Mouse (Mus musculus): Measurements from ENCODE around the gene Prom2. TPM values are rescaled to one million over a fixed set of nuclear protein-coding genes. Genes with fewer than 3 reads are reported as not detected.

Gene Prom2
- polyA plus RNA-seq, 1 experiment: 3.3 TPM

DNA sequence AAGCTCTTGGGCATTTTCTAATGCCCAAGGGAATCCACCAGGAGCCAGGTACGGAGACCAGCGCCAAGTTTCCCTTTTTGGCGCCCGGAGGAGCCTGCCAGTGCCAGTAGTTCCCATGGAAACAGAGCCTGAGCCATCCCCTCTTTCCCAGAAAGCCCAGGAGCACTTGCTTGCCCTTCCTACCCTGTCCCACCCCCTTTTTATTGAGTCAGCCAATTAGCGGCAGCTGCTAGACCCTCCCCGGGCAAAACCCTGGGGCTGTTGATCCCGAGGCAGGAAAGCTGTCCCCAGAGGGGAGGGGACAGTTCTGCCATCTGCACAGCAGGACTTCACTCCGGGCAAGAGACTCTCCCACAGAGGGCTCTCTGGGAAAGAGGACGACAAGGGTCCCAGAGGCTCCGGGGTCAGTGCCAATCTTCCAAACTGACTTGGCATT, 19.2 kb downstream of the Prom2 start, which contains the start of gene Kcnip3:
Gene Kcnip3 (minus strand): TSS at position 89 of the 436 bp plus-strand sequence.
- H3K27me3 ChIP-seq (ENCODE audit: control insufficient read depth, insufficient read depth, low read length): no peaks in the 10 kb centered on the region
- peak within 1 kb of the TSS; percentile 90 for H3K27ac ChIP-seq (ENCODE audit: insufficient read depth, low read length)
- 2% methylated on average over 10 of the region's 10 CpGs for WGBS
- peak; percentile 87 to 89 for DNase-seq
- H3K4me3 ChIP-seq (replicated peaks; ENCODE audit: insufficient read depth, low read depth, low read length): peak within 1 kb of the TSS; percentile 85
- TF ChIP-seq CTCF (IDR thresholded peaks at IDR 0.05; ENCODE audit: borderline replicate concordance, insufficient read depth, low read depth, low read length) (no peak), POLR2A (IDR thresholded peaks at IDR 0.05; ENCODE audit: borderline replicate concordance, insufficient read depth, low read length) (peak; percentile 32; the same call in 1 of the 2 replicates)
- H3K4me1 ChIP-seq (ENCODE audit: control insufficient read depth, insufficient read depth, low read length): peaks cover 62% of the 10 kb centered on the region

DNA sequence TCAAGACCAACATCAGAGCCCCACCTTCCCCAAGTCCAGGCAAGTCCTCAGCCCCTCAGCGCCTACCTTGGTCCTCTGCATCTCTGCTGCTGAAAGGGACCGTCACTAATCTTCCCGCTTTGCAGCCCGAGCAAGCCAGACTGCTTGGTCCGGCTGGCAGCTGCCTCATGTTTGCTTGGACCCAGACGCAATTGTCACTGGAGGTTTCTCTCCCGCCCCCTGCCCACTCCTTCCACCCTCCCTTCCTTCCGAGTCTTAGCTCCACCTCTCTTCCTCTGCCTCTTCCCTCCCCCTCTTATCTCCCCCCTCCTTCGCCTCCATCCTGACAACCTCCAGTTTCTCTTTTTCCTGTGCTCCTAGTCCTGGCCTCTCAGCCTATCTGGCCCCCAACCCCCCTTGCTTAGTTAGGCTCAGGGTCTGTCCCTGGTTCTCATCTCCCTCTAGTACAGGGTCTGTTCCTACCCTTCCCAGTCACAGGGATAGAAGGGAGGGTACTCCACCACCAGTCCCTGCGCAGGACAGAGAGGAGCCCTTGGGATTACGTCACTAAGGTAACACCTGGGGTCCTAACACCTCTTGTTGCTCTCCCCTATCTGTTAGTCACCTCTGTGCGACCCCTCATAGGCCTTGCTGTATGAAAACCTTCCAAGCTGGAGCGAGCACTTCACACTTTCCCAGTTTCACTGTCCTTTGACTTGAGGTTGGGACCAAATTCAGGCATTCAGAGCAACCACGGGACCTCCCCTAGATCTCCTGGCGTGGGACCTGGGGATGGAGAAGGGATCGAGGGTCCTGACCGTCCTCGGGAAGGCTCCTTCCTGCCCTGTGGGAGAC, 19.9 kb downstream of the Prom2 start:
- Histone ChIP-seq H3K4me3 (replicated peaks; ENCODE audit: insufficient read depth, low read depth, low read length) (peak overlapping the region; percentile 85), H3K4me1 (ENCODE audit: control insufficient read depth, insufficient read depth, low read length) (peaks cover 64% of the 10 kb centered on the region), H3K27ac (ENCODE audit: insufficient read depth, low read length) (peak overlapping the region; percentile 90), H3K27me3 (ENCODE audit: control insufficient read depth, insufficient read depth, low read length) (no peaks in the 10 kb centered on the region)
- WGBS: under 1% methylated on average over 18 of the region's 18 CpGs
- TF ChIP-seq CTCF (IDR thresholded peaks at IDR 0.05; ENCODE audit: borderline replicate concordance, insufficient read depth, low read depth, low read length): no peak
- peak; percentile 98 for TF ChIP-seq POLR2A (IDR thresholded peaks at IDR 0.05; ENCODE audit: borderline replicate concordance, insufficient read depth, low read length)
- peak; percentile 86 to 89 for DNase-seq

DNA sequence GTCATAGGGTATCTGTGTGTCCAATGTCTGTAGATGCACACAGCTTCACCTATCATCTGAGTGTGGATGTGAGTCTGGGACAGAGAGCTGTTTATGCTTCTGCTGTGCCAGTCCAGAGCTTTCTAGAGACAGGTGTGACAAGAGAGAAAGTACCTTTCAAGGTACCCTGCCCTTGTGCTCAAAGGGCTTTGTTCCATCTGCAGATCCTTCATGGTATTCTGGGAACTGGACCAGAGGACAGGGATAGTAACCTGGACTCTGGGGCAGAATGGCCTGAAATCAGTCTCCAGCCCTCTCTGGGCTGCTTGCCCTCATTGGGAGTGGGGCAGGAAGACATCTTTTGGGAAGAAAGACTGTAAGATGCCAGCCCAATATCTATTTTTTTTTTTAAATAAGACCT, 21.1 kb downstream of the Prom2 start:
- Histone ChIP-seq H3K4me3 (replicated peaks; ENCODE audit: insufficient read depth, low read depth, low read length) (peak overlapping the region; percentile 85), H3K27me3 (ENCODE audit: control insufficient read depth, insufficient read depth, low read length) (no peaks in the 10 kb centered on the region), H3K4me1 (ENCODE audit: control insufficient read depth, insufficient read depth, low read length) (peaks cover 63% of the 10 kb centered on the region), H3K27ac (ENCODE audit: insufficient read depth, low read length) (peak overlapping the region; percentile 90)
- TF ChIP-seq CTCF (IDR thresholded peaks at IDR 0.05; ENCODE audit: borderline replicate concordance, insufficient read depth, low read depth, low read length): no peak
- no peak for TF ChIP-seq POLR2A (IDR thresholded peaks at IDR 0.05; ENCODE audit: borderline replicate concordance, insufficient read depth, low read length)
- peak; percentile 61 to 71 for DNase-seq

DNA sequence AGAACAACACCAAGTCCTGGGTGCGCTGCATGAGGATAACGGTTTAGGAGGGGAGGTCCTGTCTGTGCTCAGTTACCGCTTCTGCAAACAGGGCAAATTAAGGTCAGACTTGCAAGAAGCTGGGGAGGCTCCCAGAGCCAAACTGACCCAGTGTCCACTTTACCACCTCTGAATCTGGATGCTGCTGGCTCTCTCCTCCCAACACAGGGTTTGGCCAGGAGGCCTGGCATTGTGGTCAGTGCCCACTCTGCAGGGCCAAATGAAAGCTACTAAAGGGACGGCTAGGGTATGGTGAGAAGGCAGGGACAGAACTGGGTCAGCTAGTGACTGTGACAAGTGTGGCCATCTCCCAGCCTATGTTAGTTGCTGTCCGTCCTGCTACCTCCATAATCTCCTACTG, 22.0 kb downstream of the Prom2 start:
- peak; percentile 51 to 57 for DNase-seq
- Histone ChIP-seq H3K27ac (ENCODE audit: insufficient read depth, low read length) (peak overlapping the region; percentile 90), H3K4me3 (replicated peaks; ENCODE audit: insufficient read depth, low read depth, low read length) (peak overlapping the region; percentile 85), H3K27me3 (ENCODE audit: control insufficient read depth, insufficient read depth, low read length) (no peaks in the 10 kb centered on the region), H3K4me1 (ENCODE audit: control insufficient read depth, insufficient read depth, low read length) (peaks cover 56% of the 10 kb centered on the region)
- no peak for TF ChIP-seq CTCF (IDR thresholded peaks at IDR 0.05; ENCODE audit: borderline replicate concordance, insufficient read depth, low read depth, low read length)
- 23% methylated on average over 5 of the region's 5 CpGs for WGBS

DNA sequence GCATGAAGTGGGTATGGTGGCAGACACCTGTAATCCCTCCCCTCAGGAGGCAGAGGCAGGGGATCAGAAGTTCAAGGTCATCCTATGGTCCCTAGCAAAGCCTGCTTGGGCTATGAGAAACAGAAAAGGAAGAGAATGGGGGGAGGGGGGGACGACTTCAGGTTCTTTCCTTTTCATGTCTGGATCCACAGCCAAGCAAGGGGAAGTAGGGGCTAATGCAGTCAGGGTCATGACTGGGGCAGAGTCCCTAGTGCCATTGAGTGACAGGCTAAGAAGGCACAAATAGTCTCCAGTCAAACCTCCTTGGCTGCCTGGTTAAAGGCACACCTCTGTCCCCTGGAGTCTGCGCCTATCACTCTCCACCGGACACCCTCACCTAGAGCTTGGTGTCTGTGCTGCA, 22.4 kb downstream of the Prom2 start:
- Histone ChIP-seq H3K27me3 (ENCODE audit: control insufficient read depth, insufficient read depth, low read length) (no peaks in the 10 kb centered on the region), H3K4me1 (ENCODE audit: control insufficient read depth, insufficient read depth, low read length) (peaks cover 52% of the 10 kb centered on the region), H3K27ac (ENCODE audit: insufficient read depth, low read length) (peak overlapping the region; percentile 90), H3K4me3 (replicated peaks; ENCODE audit: insufficient read depth, low read depth, low read length) (peak overlapping the region; percentile 85)
- 30% methylated on average over 3 of the region's 3 CpGs for WGBS
- DNase-seq: no peak
- TF ChIP-seq CTCF (IDR thresholded peaks at IDR 0.05; ENCODE audit: borderline replicate concordance, insufficient read depth, low read depth, low read length): no peak

DNA sequence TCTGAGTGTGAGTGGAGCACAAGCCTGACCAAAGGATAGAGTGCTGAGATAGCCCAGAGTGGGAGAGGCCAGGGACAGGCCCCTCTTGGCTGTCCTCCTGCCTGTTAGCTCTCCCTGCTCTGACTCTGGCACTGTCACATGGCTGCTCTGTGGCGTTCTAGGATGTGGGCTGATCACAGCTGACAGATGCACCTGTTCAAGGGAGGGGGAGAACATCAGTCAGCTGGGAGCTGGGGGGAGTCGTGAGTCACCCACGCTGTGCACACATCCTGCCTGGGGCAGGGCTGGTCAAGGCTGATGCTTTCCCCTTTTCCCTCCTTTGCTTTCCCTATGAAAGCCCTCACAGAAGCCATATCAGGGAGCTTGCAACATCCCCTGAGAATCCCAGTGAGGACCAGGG, 23.0 kb downstream of the Prom2 start:
- TF ChIP-seq CTCF (IDR thresholded peaks at IDR 0.05; ENCODE audit: borderline replicate concordance, insufficient read depth, low read depth, low read length) (no peak), POLR2A (IDR thresholded peaks at IDR 0.05; ENCODE audit: borderline replicate concordance, insufficient read depth, low read length) (no peak)
- Histone ChIP-seq H3K27me3 (ENCODE audit: control insufficient read depth, insufficient read depth, low read length) (no peaks in the 10 kb centered on the region), H3K4me1 (ENCODE audit: control insufficient read depth, insufficient read depth, low read length) (peaks cover 50% of the 10 kb centered on the region), H3K4me3 (replicated peaks; ENCODE audit: insufficient read depth, low read depth, low read length) (peak overlapping the region; percentile 85), H3K27ac (ENCODE audit: insufficient read depth, low read length) (peak overlapping the region; percentile 90)
- DNase-seq: peak; percentile 46 to 53
- 8% methylated on average over 3 of the region's 3 CpGs for WGBS

DNA sequence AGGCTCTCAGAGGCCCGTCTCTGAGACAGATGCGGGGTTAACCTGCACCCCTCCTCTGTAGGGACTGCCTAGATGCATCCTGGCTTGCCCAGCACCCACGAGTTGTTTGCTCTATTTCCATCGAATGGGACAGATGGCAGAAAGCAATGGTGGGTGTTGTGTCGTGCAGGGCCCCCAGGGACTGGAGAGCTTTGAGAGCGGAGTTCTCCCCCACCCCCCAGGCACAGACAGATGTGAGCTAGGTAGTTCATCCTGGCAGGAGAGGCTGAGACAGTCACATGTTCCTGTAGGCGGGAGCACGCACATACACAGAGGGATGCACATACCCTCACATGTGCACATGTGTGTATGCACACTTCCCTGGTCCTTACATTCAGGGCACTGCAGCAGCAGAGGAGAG, 24.2 kb downstream of the Prom2 start:
- Histone ChIP-seq H3K4me1 (ENCODE audit: control insufficient read depth, insufficient read depth, low read length) (peaks cover 50% of the 10 kb centered on the region), H3K27me3 (ENCODE audit: control insufficient read depth, insufficient read depth, low read length) (no peaks in the 10 kb centered on the region), H3K4me3 (replicated peaks; ENCODE audit: insufficient read depth, low read depth, low read length) (peak overlapping the region; percentile 43), H3K27ac (ENCODE audit: insufficient read depth, low read length) (peak overlapping the region; percentile 90; the same call in 1 of the 2 replicates)
- TF ChIP-seq CTCF (IDR thresholded peaks at IDR 0.05; ENCODE audit: borderline replicate concordance, insufficient read depth, low read depth, low read length) (no peak), POLR2A (IDR thresholded peaks at IDR 0.05; ENCODE audit: borderline replicate concordance, insufficient read depth, low read length) (no peak)
- no peak for DNase-seq
- 28% methylated on average over 8 of the region's 8 CpGs for WGBS
